Mouse (Mus musculus) liver, postnatal 0 days (tissue): ENCODE data around the gene Rai1. TPM values are rescaled to one million over a fixed set of nuclear protein-coding genes. Genes with fewer than 3 reads are reported as not detected.

ENCODE experiments used
- ATAC-seq: fragments of 200-750 bp; cut with Nextera tagmentation; 2 replicates; pipeline ENCODE4 v1.8.0; 2017; ENCODE audit warnings: mild to moderate bottlenecking, moderate library complexity
- DNase-seq: peaks from one replicate; pipeline ENCODE4 v3.0.0-alpha.2; 2016
- H3K27ac ChIP-seq: fragments of 300-500 bp; sonication (generic); 2 replicates; pipeline ENCODE4 v1.5.1; 2014; ENCODE audit warnings: antibody characterized with exemption, moderate library complexity, mild to moderate bottlenecking, low read depth
- H3K27me3 ChIP-seq: fragments of 300-500 bp; sonication (generic); 2 replicates; pipeline ENCODE4 v1.6.1; 2014; ENCODE audit warnings: low read length, control low read depth, mixed read lengths; ENCODE audit not compliant: insufficient read depth
- H3K36me3 ChIP-seq: fragments of 300-500 bp; sonication (generic); replicated peaks from 2 replicates; pipeline ENCODE4 v1.6.1; 2014; ENCODE audit warnings: mild to moderate bottlenecking, control low read depth, low read length, moderate library complexity, mixed read lengths; ENCODE audit not compliant: insufficient read depth
- H3K4me1 ChIP-seq: fragments of 300-500 bp; sonication (generic); 2 replicates; pipeline ENCODE4 v1.6.1; 2014; ENCODE audit warnings: antibody characterized with exemption, mild to moderate bottlenecking, control low read depth; ENCODE audit not compliant: insufficient read depth
- H3K4me2 ChIP-seq: fragments of 300-500 bp; sonication (generic); 2 replicates; pipeline ENCODE4 v1.6.1; 2014; ENCODE audit warnings: low read depth, mild to moderate bottlenecking, low read length, moderate library complexity, mixed read lengths
- H3K4me3 ChIP-seq: fragments of 300-500 bp; sonication (generic); 2 replicates; pipeline ENCODE4 v1.5.1; 2014; ENCODE audit warnings: low read depth, low read length
- H3K9ac ChIP-seq: fragments of 300-500 bp; sonication (generic); replicated peaks from 2 replicates; pipeline ENCODE4 v1.6.1; 2014; ENCODE audit warnings: mild to moderate bottlenecking, moderate library complexity
- H3K9me3 ChIP-seq: fragments of 300-500 bp; sonication (generic); 2 replicates; pipeline ENCODE4 v1.6.1; 2016; ENCODE audit warnings: mild to moderate bottlenecking, control low read depth, low read length, mixed read lengths
- CTCF ChIP-seq: sonication (generic); IDR thresholded peaks from 2 replicates; pipeline ENCODE4 v1.5.1; 2016; ENCODE audit warnings: antibody characterized with exemption, low read depth
- EP300 ChIP-seq: IDR thresholded peaks from 2 replicates; pipeline ENCODE4 v1.6.1; 2016; ENCODE audit warnings: antibody characterized with exemption, low read depth, mild to moderate bottlenecking
- WGBS: fragments of 180-500 bp; shearing (Covaris S2); extraction: QIAGEN DNeasy Blood & Tissue Kit; methylation state at CpG from one replicate; pipeline ENCODE4 v1.1.7; 2014; ENCODE audit not compliant: insufficient replicate concordance; 5-methylcytosine and 5-hydroxymethylcytosine counted together
- polyA plus RNA-seq: library from polyadenylated mRNA; unstranded; fragments of >200 nt; fragmentation: Nextera tagmentation; extraction: Ambion mirVana; gene quantifications from 2 replicates; pipeline ENCODE4 v1.2.1, GENCODE M21; 2015

Gene Rai1
- polyA plus RNA-seq, 1 experiment from 2014 or later: 4.4 TPM

DNA sequence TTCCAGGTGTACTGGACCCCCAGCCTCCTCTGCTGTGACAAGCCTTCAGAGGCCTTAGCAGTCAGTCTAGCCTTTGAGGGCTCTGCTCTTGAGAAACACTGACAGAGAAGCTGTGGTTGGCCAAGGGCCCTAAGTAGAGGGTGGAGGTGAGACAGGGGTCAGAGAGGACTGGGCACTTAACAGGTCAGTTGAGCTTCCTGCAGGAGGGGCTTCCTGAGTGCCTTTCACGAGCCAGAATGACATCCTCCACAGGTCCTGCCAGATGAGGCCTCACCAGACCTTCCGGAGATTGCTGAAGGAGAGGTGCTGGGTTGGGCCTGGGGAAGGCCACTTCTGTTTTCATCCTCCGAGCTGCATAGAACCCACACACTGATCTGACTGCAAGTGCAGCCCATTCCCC, 123.7 kb downstream of the Rai1 start:
- Histone ChIP-seq H3K27ac (no peak overlapping the region), H3K9ac (no peak overlapping the region), H3K9me3 (no peaks in the 10 kb centered on the region), H3K4me3 (no peak overlapping the region), H3K4me1 (peaks cover 18% of the 10 kb centered on the region), H3K36me3 (no peaks in the 10 kb centered on the region), H3K27me3 (no peaks in the 10 kb centered on the region), H3K4me2 (no peak overlapping the region)
- 59% methylated on average over 3 of the region's 3 CpGs for WGBS
- TF ChIP-seq CTCF: no peak
- TF ChIP-seq EP300: no peak
- ATAC-seq (no peak), DNase-seq (no peak)

DNA sequence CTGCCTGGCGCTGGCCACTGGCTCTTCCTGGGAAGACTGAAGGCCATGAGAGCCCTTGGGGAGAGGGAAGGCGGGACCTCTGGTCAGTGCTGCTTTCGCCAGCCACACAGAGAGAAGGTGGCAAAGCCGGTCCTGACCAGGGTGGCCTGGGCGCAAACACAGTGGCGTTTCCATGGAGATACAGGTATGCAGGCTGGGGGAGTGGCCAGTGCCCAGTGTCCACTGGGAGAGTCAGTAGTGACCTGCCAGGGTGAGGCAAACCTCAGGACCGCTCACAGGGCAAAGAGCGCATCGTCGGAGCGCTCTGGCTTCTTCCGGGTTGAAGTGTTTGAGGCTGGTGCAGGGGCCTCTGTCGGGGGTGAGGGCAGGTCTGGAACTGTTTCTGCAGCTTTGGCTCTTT, 125.0 kb downstream of the Rai1 start:
- no peak for TF ChIP-seq EP300
- no peak for TF ChIP-seq CTCF
- Histone ChIP-seq H3K9me3 (no peaks in the 10 kb centered on the region), H3K4me1 (peaks cover 6% of the 10 kb centered on the region), H3K36me3 (no peaks in the 10 kb centered on the region), H3K27ac (no peak overlapping the region), H3K4me3 (no peak overlapping the region), H3K9ac (no peak overlapping the region), H3K4me2 (no peak overlapping the region), H3K27me3 (no peaks in the 10 kb centered on the region)
- ATAC-seq (peak; percentile 85), DNase-seq (peak; percentile 44)
- 69% methylated on average over 13 of the region's 13 CpGs for WGBS

DNA sequence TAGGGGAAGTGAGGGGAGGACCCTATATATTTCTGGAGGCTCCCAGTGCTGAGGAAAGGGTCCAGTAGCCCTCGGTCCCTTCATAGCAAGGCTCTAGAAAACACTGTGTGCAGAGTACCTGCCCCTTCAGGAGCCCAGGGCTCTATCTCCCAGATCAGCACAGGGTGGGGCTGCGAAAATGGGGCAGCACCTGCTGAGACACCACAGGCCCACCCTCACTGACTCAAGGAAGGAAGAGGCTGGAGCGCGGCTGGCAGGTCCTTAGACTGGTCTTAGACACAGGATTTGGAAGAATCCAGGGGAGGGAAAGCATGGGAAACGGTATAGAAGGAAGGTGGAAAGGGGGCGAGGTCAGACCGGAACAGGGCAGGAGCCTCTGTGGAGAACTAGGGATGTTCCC, 125.7 kb downstream of the Rai1 start:
- no peaks in the 10 kb centered on the region for H3K9me3 ChIP-seq
- no peak for ATAC-seq
- H3K27me3 ChIP-seq: no peaks in the 10 kb centered on the region
- no peak for DNase-seq
- H3K36me3 ChIP-seq: no peaks in the 10 kb centered on the region
- H3K9ac ChIP-seq: no peak overlapping the region
- no peak overlapping the region for H3K27ac ChIP-seq
- peaks cover 4% of the 10 kb centered on the region; the same call in 1 of the 2 replicates for H3K4me1 ChIP-seq
- no peak for TF ChIP-seq CTCF
- no peak for TF ChIP-seq EP300
- 83% methylated on average over 7 of the region's 7 CpGs for WGBS
- H3K4me2 ChIP-seq: no peak overlapping the region
- no peak overlapping the region for H3K4me3 ChIP-seq

DNA sequence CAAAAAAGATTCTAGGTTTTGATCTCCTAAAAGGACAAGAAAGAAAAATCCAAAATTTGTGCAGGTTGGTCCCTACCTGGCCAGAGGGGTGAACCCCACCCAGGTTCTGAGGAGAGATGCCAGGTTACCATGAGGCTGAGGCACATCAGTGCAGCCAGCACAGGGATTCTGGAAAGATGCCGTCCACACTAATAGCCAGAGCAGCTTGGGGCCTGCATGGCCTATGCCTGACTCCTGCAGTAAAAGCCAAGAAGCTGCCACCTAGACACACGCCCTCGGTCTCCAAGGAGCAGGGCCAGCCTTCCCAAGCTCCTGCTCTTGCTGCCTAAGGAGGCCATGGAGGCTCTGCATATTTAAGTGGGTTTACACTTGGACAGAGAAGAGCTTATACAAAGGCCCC, 126.5 kb downstream of the Rai1 start:
- no peak overlapping the region for H3K27ac ChIP-seq

DNA sequence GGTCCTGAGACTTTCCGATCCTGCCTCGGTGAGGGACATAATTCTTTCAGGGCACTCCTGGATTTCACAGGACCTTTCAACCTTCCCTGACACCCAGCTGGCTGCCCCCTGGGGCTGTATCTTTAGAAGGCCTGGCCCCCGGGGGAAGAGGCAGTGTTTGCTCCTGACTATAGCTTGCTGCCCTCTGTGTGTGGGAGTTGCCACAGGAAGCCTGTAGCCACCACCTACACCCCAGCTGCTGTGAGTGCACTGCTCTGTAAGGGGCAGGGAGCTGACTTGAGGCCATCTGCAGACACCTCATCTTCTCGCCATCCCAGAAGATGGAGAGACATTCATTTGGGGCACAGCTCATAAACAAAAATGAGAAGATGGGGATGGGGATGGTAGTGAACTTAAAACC, 127.1 kb downstream of the Rai1 start:
- peaks cover 4% of the 10 kb centered on the region; the same call in 1 of the 2 replicates for H3K4me1 ChIP-seq
- H3K4me3 ChIP-seq: no peak overlapping the region
- H3K36me3 ChIP-seq: no peaks in the 10 kb centered on the region
- H3K4me2 ChIP-seq: no peak overlapping the region
- no peak for TF ChIP-seq EP300
- TF ChIP-seq CTCF: no peak
- DNase-seq (no peak), ATAC-seq (no peak)
- 53% methylated on average over 4 of the region's 4 CpGs for WGBS
- H3K9ac ChIP-seq: no peak overlapping the region
- no peaks in the 10 kb centered on the region for H3K9me3 ChIP-seq
- no peaks in the 10 kb centered on the region for H3K27me3 ChIP-seq
- no peak overlapping the region for H3K27ac ChIP-seq

More for the DNA sequence above, 126.5 kb downstream of the Rai1 start:
- DNase-seq (no peak), ATAC-seq (no peak)
- Histone ChIP-seq H3K9ac (no peak overlapping the region), H3K36me3 (no peaks in the 10 kb centered on the region), H3K4me3 (no peak overlapping the region), H3K4me1 (peaks cover 4% of the 10 kb centered on the region; the same call in 1 of the 2 replicates), H3K27me3 (no peaks in the 10 kb centered on the region), H3K9me3 (no peaks in the 10 kb centered on the region), H3K4me2 (no peak overlapping the region)
- TF ChIP-seq EP300: no peak
- no peak for TF ChIP-seq CTCF
- WGBS: 86% methylated on average over 3 of the region's 3 CpGs

DNA sequence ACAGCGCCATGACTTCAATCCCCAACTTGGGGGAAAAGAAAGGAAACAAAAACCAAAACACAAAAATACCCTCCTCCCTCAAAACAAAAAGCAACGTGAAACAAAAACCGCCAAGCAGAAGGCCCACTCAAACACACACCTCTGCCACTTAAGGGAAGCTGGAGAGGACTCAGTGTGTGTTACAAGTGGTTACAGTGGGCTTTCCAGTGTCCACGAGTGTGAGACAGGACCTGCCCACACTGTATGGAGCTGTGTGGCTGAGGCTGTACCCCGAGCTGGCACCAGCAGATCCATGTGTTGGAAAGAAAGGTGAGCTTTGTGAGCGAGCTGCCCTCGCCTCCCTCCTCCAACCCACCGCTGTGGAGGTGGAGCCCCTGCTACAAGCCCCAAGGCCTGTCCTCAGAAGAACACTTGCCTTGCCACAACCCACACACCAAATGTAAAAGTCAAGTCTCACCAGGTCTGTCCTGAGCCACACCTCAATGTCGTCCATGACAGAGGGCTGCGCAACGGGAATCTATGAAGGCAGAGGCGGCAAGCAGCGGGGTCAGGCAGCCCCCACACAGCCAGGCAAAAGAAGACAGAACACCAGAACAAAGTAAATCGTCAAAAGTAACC, 127.7 kb downstream of the Rai1 start:
- Histone ChIP-seq H3K9ac (no peak overlapping the region), H3K4me1 (peaks cover 4% of the 10 kb centered on the region; the same call in 1 of the 2 replicates), H3K36me3 (no peaks in the 10 kb centered on the region), H3K27me3 (no peaks in the 10 kb centered on the region), H3K4me3 (no peak overlapping the region), H3K4me2 (no peak overlapping the region), H3K9me3 (no peaks in the 10 kb centered on the region), H3K27ac (no peak overlapping the region)
- ATAC-seq (no peak), DNase-seq (no peak)
- 77% methylated on average over 14 of the region's 14 CpGs for WGBS
- TF ChIP-seq CTCF (no peak), EP300 (no peak)
